Mouse (Mus musculus) cerebellum, adult 9-11 months (tissue): ENCODE data around the gene Rps17.

Experiments
- DNase-seq: peaks from one replicate; pipeline ENCODE4 v3.0.0; 2022

Rps17 gene

DNA sequence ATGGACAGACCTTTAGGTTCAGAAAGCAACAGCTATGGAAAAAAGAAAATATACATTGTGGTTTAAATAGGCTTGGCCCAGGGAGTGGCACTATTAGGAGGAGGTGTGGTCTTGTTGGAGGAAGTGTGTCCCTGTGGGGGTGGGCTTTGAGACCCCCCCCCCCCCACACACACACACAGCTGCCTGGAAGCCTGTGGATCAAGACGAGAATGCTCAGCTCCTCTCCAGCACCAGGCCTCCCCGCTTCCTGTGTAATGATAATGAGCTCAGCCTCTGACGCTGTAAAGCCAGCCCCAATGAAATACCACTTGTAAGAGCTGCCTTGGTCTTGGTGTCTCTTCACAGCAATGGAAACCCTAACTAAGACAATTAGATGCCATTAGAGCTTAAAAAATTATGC lies 14.3 kb downstream of the Rps17 start:
- DNase-seq, result no peak

DNA sequence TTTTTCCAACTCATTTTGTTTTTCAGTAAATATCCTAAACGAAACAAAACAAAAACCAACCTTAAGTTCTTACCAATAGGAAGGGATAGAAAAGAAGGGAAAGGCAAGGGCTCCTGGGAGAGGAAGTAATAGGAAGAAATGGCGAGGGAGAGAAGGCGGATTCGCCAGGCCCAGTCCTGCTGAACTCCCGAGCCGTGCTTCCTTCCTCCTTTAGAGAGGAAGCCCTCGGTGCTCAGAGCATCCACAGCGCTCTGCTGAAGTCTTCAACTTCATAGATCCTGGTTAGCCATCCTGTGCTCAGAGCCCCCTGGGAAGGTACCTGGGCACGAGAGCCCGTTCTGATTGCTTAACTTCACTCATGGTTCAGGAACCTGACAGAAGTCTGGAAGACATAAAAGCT lies 17.4 kb downstream of the Rps17 start:
- no peak for DNase-seq

- DNase-seq, result no peak
These were observed 18.2 kb downstream of the Rps17 start for GRCm38 (mm10) chr7:81326859-81327258.

DNA sequence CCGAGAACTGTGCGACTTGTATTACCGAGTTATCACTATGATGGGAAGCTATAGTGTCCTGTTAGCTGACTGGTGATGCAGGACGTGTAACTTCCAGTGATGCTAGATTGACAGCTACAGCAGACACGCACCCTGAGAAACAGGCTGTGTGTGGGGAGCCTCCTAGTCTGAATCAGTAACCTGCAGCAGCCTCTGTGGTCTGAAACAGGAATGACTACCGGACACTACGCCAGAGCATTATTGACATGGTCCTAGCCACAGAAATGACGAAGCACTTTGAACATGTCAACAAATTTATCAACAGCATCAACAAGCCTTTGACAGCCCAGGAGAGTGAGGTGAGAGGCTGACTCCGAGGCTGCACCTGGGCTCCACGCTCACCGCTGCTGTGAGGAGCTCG lies 19.0 kb downstream of the Rps17 start:
- no peak for DNase-seq

DNA sequence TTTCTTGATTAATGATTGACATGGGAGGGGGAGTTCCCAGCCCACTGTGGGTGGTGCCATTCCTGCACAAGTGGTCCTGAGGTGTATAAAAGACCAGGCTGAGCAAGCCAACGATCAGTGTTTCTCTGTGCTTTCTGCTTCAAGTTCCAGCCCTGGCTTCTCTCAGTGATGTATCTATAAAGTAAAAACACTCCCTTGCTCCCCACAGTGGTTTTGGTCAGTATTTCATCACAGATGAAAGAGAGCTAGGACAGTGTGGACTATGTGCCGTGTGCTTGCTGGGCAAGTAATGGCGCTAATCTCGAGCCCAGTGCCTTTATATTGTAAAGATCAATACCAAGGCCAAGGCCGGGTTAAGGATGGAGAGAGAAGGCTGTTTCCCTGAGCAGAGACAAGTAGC lies 23.3 kb downstream of the Rps17 start:
- no peak for DNase-seq

GRCm38 (mm10) chr7:81319749-81320148 lies 25.3 kb downstream of the Rps17 start:
- no peak for DNase-seq

- no peak for DNase-seq
These were observed 29.5 kb downstream of the Rps17 start for GRCm38 (mm10) chr7:81315583-81315982.

DNA sequence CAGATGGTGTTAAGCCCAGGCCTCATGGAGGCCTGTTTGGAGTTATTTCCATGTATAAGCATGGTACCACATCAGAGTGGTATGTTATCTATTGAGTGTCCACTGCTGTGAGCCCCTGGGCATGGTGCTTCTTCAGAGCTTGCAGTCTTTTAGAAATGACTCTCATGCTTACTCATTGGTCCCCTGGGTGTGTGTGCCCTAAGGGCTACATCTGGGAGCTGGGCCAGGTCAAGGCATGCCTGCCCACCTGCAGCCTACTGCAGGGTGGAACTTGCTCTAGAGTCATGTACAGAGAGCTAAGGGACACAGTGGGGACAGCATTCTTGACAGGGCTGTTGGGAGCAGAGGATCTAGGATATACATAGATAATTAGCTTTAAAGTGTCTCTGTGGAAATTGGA lies 33.5 kb downstream of the Rps17 start:
- no peak for DNase-seq

DNA sequence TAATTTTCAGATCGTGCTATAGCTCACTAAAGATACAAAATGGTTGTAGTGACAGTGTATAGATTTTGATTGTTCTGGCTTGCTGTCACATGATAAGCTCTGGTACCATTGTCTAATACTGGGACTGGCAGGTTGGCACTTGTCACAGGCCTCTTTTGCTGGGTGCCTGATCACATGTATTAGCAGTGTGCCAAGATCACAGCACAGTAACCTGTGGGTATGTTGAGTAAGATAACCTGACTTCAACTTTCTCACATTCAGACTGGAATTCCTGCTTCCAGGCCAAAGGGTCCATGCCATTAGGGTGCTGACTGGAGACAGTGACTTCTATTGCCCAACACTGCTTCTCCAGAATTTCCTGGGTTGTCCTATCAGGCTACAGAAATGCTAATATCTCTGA lies 33.9 kb downstream of the Rps17 start:
- no peak for DNase-seq

DNA sequence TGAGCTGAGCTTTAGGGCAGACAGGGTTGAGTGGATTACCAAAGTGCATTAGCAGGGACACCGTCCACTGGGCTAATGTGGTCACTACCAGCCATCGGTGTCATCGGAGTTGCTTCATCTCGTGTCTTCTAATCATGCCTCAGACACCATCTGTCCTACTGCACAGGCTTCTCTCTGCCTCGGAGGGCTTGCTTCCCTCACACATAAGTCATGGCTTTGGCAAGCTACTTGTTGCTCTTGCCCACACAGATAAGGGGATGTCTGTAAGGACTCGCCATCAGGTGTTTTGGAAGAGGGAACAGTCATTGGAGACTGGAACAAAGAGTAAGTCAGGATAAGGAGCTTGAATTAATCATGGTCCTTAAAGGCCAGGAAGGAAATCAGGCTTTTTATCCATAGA lies 35.8 kb downstream of the Rps17 start:
- no peak for DNase-seq

GRCm38 (mm10) chr7:81307735-81308134 lies 37.3 kb downstream of the Rps17 start:
- DNase-seq, result peak; percentile 11

GRCm38 (mm10) chr7:81304675-81305074 lies 40.4 kb downstream of the Rps17 start:
- DNase-seq, result peak; percentile 22

- no peak for DNase-seq
These were observed 41.0 kb downstream of the Rps17 start for GRCm38 (mm10) chr7:81304100-81304499.

- no peak for DNase-seq
These were observed 41.4 kb downstream of the Rps17 start for GRCm38 (mm10) chr7:81303682-81304081.

DNA sequence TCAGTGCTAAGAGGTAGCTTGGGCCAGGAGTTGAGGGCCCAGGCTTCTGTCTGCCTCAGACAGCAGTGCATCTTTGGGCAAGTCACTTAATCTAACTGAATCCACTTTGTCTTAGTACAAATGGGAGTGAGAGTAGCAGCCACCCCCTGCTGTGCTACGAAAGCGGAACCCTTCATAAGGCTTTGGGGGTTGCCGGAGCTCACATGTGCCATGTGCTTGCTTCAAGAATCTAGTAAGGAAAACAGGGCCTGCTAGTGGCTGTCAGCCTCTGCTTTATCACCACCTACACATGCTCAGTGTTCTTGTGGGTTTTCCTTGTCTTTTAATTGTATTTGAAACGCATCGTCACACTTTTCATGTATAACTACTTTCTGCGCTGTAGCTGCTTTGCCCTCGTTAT lies 43.7 kb downstream of the Rps17 start:
- DNase-seq, result no peak

DNA sequence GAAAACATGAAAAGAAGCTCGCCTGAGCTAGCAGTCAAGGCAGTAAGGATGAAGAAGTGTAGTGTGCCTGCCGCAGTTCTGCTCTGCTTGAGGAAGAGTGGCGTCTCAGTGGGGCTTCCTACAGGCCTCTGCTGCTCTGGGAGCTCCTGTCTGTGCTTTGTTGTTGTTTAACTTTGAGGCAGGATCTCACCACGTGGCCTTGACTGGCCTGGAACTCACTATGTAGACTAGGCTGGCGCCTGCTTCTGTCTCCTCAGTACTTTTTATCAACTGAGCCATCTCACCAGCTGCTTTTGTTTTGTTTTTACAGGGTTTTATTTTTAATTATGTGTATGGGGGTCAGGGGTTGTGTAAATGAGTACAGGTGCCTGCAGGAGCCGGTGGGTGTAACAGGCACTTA lies 46.8 kb downstream of the Rps17 start:
- DNase-seq, result no peak

- DNase-seq, result no peak
These were observed 49.9 kb downstream of the Rps17 start for GRCm38 (mm10) chr7:81295169-81295568.
